Mouse (Mus musculus): Measurements from ENCODE around the gene Slc25a48.

DNA sequence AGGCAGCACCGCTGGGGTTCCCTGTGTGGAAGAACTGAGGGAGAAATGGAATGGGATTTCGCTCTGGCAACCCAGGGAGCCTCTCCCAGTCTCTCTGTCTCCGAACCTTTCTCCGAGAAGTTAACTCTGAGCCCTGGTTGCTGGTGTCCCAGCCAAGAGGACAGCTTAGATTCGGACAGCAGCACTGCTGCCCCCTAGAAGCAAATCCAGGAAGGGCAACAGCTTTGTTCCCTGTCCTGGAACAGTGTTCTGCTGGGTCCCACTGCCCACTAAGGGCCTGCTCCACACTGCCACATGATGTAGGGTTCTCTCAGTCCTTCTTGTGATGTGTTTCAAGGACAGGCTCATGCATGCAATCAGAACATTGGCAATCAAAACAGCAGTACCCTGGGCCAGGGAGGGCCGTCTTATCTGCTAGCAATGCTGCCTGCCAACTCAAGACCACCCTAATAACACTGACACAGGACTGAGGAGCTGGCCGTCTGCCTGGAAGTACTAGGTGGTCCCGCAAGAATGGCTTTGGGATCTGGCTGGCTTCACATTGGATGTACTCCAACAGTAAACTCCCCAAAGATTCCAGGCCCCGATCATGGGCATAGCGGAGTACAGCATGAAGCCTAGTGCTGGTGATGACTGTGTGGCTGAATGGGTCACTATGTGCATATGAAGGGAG lies 2.4 kb upstream of the Slc25a48 start:
- TF ChIP-seq CTCF (IDR thresholded peaks at IDR 0.05; ENCODE audit: insufficient read depth, low read depth, low read length) (no peak), POLR2A (IDR thresholded peaks at IDR 0.05; ENCODE audit: insufficient read depth, low read depth, low read length) (no peak)
